Mouse (Mus musculus): ENCODE measurements around the gene Lrmp. TPM values are rescaled to one million over a fixed set of nuclear protein-coding genes. Genes with fewer than 3 reads are reported as not detected.
A peak's percentile ranks its signal among the peaks of the same experiment; 100 is the strongest.

Gene Lrmp
- total and polyA plus RNA-seq, 3 experiments, result 92.3 to 163 (median 155) TPM

GRCm38 (mm10) chr6:145094431-145094830 lies 21.0 kb upstream of the Lrmp start:
- no peak for DNase-seq (ENCODE audit: extremely low read depth)
- in situ Hi-C loops (cut with MboI; ENCODE audit: low pct_ligation_motif_present, low pct_unique_long_range_greater_than_20kb, low sequenced_read_pairs), result loop anchor here (5.0 kb wide), 3 partner anchors 38 to 253 kb away; no protein-coding TSS in a partner anchor
- Histone ChIP-seq H3K4me3 (replicated peaks in 1 of 3; ENCODE audit: low read depth in 2 of 3, low read length in 2 of 3, poor library complexity in 1 of 3) (no peak overlapping the region), H3K36me3 (replicated peaks in 1 of 2; ENCODE audit: control insufficient read depth in 1 of 2, insufficient read depth in 1 of 2, low read length in 1 of 2) (no peaks in the 10 kb centered on the region), H3K27me3 (replicated peaks) (no peaks in the 10 kb centered on the region), H3K9ac (ENCODE audit: insufficient read depth, low read depth) (no peak overlapping the region), H3K27ac (ENCODE audit: insufficient read depth, low read depth) (no peak overlapping the region), H3K4me1 (ENCODE audit: control insufficient read depth in 1 of 2, insufficient read depth in 2 of 2) (peaks cover 20 to 66% of the 10 kb centered on the region in 2 experiments), H3K79me2 (replicated peaks; ENCODE audit: control insufficient read depth, extremely low read depth, insufficient read depth, poor library complexity, severe bottlenecking) (no peaks in the 10 kb centered on the region), H3K9me3 (replicated peaks; ENCODE audit: low read length) (no peaks in the 10 kb centered on the region), H3K4me2 (ENCODE audit: insufficient read depth, low read depth, poor library complexity, severe bottlenecking) (no peak overlapping the region)
- TF ChIP-seq RAD21 (IDR thresholded peaks at IDR 0.05; ENCODE audit: low read depth, low read length) (no peak), RCOR1 (conservative IDR thresholded peaks at IDR 0.05; ENCODE audit: low read depth, low read length) (no peak)
- dilution Hi-C loops (cut with MboI; ENCODE audit: extremely low pct_ligation_motif_present, extremely low pct_unique_long_range_greater_than_20kb, low sequenced_read_pairs), result no loop called here

- DNase-seq (ENCODE audit: extremely low read depth), result peak; percentile 68
- H3K4me3 ChIP-seq (replicated peaks in 1 of 3; ENCODE audit: low read depth in 2 of 3, low read length in 2 of 3, poor library complexity in 1 of 3), result no peak overlapping the region
- H3K79me2 ChIP-seq (replicated peaks; ENCODE audit: control insufficient read depth, extremely low read depth, insufficient read depth, poor library complexity, severe bottlenecking), result no peaks in the 10 kb centered on the region
- H3K27ac ChIP-seq (ENCODE audit: insufficient read depth, low read depth), result peak overlapping the region; percentile 58; the same call in 1 of the 2 replicates
- dilution Hi-C loops (cut with MboI; ENCODE audit: extremely low pct_ligation_motif_present, extremely low pct_unique_long_range_greater_than_20kb, low sequenced_read_pairs) (no loop called here), in situ Hi-C loops (cut with MboI; ENCODE audit: low pct_ligation_motif_present, low pct_unique_long_range_greater_than_20kb, low sequenced_read_pairs) (no loop called here)
- H3K27me3 ChIP-seq (replicated peaks), result no peaks in the 10 kb centered on the region
- peaks cover 13 to 71% of the 10 kb centered on the region in 2 experiments for H3K4me1 ChIP-seq (ENCODE audit: control insufficient read depth in 1 of 2, insufficient read depth in 2 of 2)
- H3K4me2 ChIP-seq (ENCODE audit: insufficient read depth, low read depth, poor library complexity, severe bottlenecking), result peak overlapping the region; percentile 90
- H3K9me3 ChIP-seq (replicated peaks; ENCODE audit: low read length), result no peaks in the 10 kb centered on the region
- no peak overlapping the region for H3K9ac ChIP-seq (ENCODE audit: insufficient read depth, low read depth)
- H3K36me3 ChIP-seq (replicated peaks in 1 of 2; ENCODE audit: control insufficient read depth in 1 of 2, insufficient read depth in 1 of 2, low read length in 1 of 2), result no peaks in the 10 kb centered on the region
- TF ChIP-seq POLR2AphosphoS2 (IDR thresholded peaks at IDR 0.05; ENCODE audit: low read depth, low read length) (no peak), ETS1 (conservative IDR thresholded peaks at IDR 0.05; ENCODE audit: low read depth, low read length) (peak; percentile 95), RCOR1 (conservative IDR thresholded peaks at IDR 0.05; ENCODE audit: low read depth, low read length) (peak; percentile 90), CHD2 (IDR thresholded peaks at IDR 0.05; ENCODE audit: low read length) (peak; percentile 88), ZC3H11A (IDR thresholded peaks at IDR 0.05; ENCODE audit: low read depth, low read length) (no peak), MAX (IDR thresholded peaks at IDR 0.05; ENCODE audit: low read length) (peak; percentile 72), USF1 (IDR thresholded peaks at IDR 0.05; ENCODE audit: low read depth, low read length) (no peak), ZMIZ1 (IDR thresholded peaks at IDR 0.05; ENCODE audit: low read depth, low read length) (no peak), ZKSCAN1 (IDR thresholded peaks at IDR 0.05; ENCODE audit: borderline replicate concordance, low read depth, low read length) (no peak), NRF1 (IDR thresholded peaks at IDR 0.05; ENCODE audit: low read depth, low read length) (no peak), HCFC1 (IDR thresholded peaks at IDR 0.05; ENCODE audit: low read depth, low read length) (0 out of 2 replicates have a peak, but pooled peaks have one; percentile 29), GABPA (IDR thresholded peaks at IDR 0.05; ENCODE audit: insufficient replicate concordance, low read depth, low read length) (no peak), BHLHE40 (IDR thresholded peaks at IDR 0.05; ENCODE audit: low read depth, low read length) (peak; percentile 89), JUN (IDR thresholded peaks at IDR 0.05; ENCODE audit: insufficient read depth, low read depth, low read length) (peak; percentile 38; the same call in 1 of the 2 replicates), IRF4 (IDR thresholded peaks at IDR 0.05; ENCODE audit: low read depth, low read length) (peak; percentile 88), KAT2A (IDR thresholded peaks at IDR 0.05; ENCODE audit: insufficient replicate concordance, low read length) (0 out of 2 replicates have a peak, but pooled peaks have one; percentile 29), ELF1 (IDR thresholded peaks at IDR 0.05; ENCODE audit: low read depth, low read length) (peak; percentile 78), PAX5 (IDR thresholded peaks at IDR 0.05; ENCODE audit: low read length) (no peak), MYC (IDR thresholded peaks at IDR 0.05; ENCODE audit: low read depth, low read length) (peak; percentile 66; the same call in 1 of the 2 replicates), SIN3A (IDR thresholded peaks at IDR 0.05; ENCODE audit: low read length) (peak; percentile 82), E2F4 (IDR thresholded peaks at IDR 0.05; ENCODE audit: insufficient replicate concordance, low read depth, low read length) (no peak), RAD21 (IDR thresholded peaks at IDR 0.05; ENCODE audit: low read depth, low read length) (no peak; the same call in 1 of the 2 replicates), MXI1 (IDR thresholded peaks at IDR 0.05; ENCODE audit: low read depth, low read length) (peak; percentile 76), SMC3 (IDR thresholded peaks at IDR 0.05; ENCODE audit: low read depth, low read length) (peak; percentile 20; the same call in 1 of the 2 replicates), UBTF (IDR thresholded peaks at IDR 0.05; ENCODE audit: low read depth, low read length) (0 out of 2 replicates have a peak, but pooled peaks have one; percentile 43), CHD1 (IDR thresholded peaks at IDR 0.05; ENCODE audit: low read depth, low read length) (no peak; the same call in 1 of the 2 replicates), NELFE (IDR thresholded peaks at IDR 0.05; ENCODE audit: low read depth, low read length) (no peak; the same call in 1 of the 2 replicates), JUND (conservative IDR thresholded peaks at IDR 0.05; ENCODE audit: low read depth, low read length) (peak; percentile 29; the same call in 1 of the 2 replicates), USF2 (conservative IDR thresholded peaks at IDR 0.05; ENCODE audit: low read depth, low read length) (no peak), TBP (conservative IDR thresholded peaks at IDR 0.05; ENCODE audit: low read depth, low read length) (0 out of 2 replicates have a peak, but pooled peaks have one; percentile 31), TCF12 (IDR thresholded peaks at IDR 0.05; ENCODE audit: low read depth, low read length) (peak; percentile 78), POLR2A (IDR thresholded peaks at IDR 0.05; ENCODE audit: low read depth, low read length) (no peak)
Observed at GRCm38 (mm10) chr6:145100923-145101322, 14.5 kb upstream of the Lrmp start.

Measured in CH12.LX (cell line).